Mouse (Mus musculus) liver, embryonic 16.5 days (tissue): Measurements from ENCODE around the gene Kcnn1. TPM values are rescaled to one million over a fixed set of nuclear protein-coding genes. Genes with fewer than 3 reads are reported as not detected.
A peak's percentile ranks its signal among the peaks of the same experiment; 100 is the strongest.

ENCODE experiments used
- ATAC-seq: fragments of 200-750 bp; cut with Nextera tagmentation; 2 replicates; pipeline ENCODE4 v1.8.0; 2017; ENCODE audit warnings: low read depth, mild to moderate bottlenecking, moderate number of reproducible peaks, moderate library complexity
- H3K27ac ChIP-seq: fragments of 300-500 bp; sonication (generic); 2 replicates; pipeline ENCODE4 v1.5.1; 2014; ENCODE audit warnings: mild to moderate bottlenecking, low read length
- H3K27me3 ChIP-seq: fragments of 300-500 bp; sonication (generic); 2 replicates; pipeline ENCODE4 v1.6.1; 2014; ENCODE audit warnings: low read depth, low read length, mixed read lengths; ENCODE audit not compliant: control insufficient read depth, insufficient read depth
- H3K36me3 ChIP-seq: fragments of 300-500 bp; sonication (generic); 2 replicates; pipeline ENCODE4 v1.6.1; 2014; ENCODE audit warnings: mild to moderate bottlenecking; ENCODE audit not compliant: control insufficient read depth, insufficient read depth
- H3K4me1 ChIP-seq: fragments of 300-500 bp; sonication (generic); 2 replicates; pipeline ENCODE4 v1.6.1; 2014; ENCODE audit warnings: low read depth, low read length, mixed read lengths; ENCODE audit not compliant: control insufficient read depth
- H3K4me2 ChIP-seq: fragments of 300-500 bp; sonication (generic); 2 replicates; pipeline ENCODE4 v1.6.1; 2014; ENCODE audit warnings: low read depth, low read length, mixed read lengths
- H3K4me3 ChIP-seq: fragments of 300-500 bp; sonication (generic); 2 replicates; pipeline ENCODE4 v1.5.1; 2014; ENCODE audit warnings: low read depth, mild to moderate bottlenecking, low read length
- H3K9ac ChIP-seq: fragments of 300-500 bp; sonication (generic); 2 replicates; pipeline ENCODE4 v1.6.1; 2014; ENCODE audit warnings: low read depth, low read length
- H3K9me3 ChIP-seq: fragments of 300-500 bp; sonication (generic); replicated peaks from 2 replicates; pipeline ENCODE4 v1.6.1; 2016; ENCODE audit warnings: low read length; ENCODE audit not compliant: control insufficient read depth
- WGBS: fragments of 180-500 bp; shearing (Covaris S2); extraction: QIAGEN DNeasy Blood & Tissue Kit; methylation state at CpG from one replicate; pipeline ENCODE4 v1.1.7; 2014; ENCODE audit not compliant: insufficient replicate concordance; 5-methylcytosine and 5-hydroxymethylcytosine counted together
- polyA plus RNA-seq: library from polyadenylated mRNA; unstranded; fragments of >200 nt; fragmentation: Nextera tagmentation; extraction: Ambion mirVana; gene quantifications from 2 replicates; pipeline ENCODE4 v1.2.1, GENCODE M21; 2015

Kcnn1 gene
- polyA plus RNA-seq, 1 experiment from 2014 or later: 0.46 TPM

DNA sequence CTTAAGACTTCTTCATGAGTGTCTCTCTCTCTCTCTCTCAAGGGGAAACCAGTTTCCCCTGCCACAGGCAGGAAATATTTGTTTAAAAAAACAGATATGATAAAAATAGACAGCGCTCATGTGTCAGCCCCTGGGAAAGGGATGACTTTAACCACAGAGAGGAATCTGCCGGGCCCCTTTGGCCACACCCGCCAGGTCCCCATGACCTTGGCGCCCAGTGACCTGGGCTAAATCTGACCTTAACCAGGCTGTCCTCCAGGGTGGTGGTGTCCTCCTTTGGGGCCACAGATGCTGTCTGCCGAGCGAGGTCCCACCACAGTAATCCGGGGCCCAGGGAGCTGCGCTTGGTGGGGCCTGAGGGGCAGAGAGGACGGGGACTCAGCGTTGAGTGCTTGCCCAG, 21.6 kb upstream of the Kcnn1 start:
- no peaks in the 10 kb centered on the region for H3K36me3 ChIP-seq
- no peak for ATAC-seq
- no peak overlapping the region for H3K4me3 ChIP-seq
- H3K4me1 ChIP-seq: peaks cover 5% of the 10 kb centered on the region
- WGBS: 46% methylated on average over 10 of the region's 10 CpGs
- H3K27ac ChIP-seq: no peak overlapping the region
- H3K27me3 ChIP-seq: peaks cover 23% of the 10 kb centered on the region
- no peak overlapping the region for H3K9ac ChIP-seq
- no peak overlapping the region for H3K4me2 ChIP-seq
- H3K9me3 ChIP-seq: no peaks in the 10 kb centered on the region

- H3K4me2 ChIP-seq: no peak overlapping the region
- no peaks in the 10 kb centered on the region for H3K36me3 ChIP-seq
- H3K9ac ChIP-seq: no peak overlapping the region
- H3K27me3 ChIP-seq: peaks cover 27% of the 10 kb centered on the region
- ATAC-seq: no peak
- H3K27ac ChIP-seq: no peak overlapping the region
- 59% methylated on average over 4 of the region's 4 CpGs for WGBS
- H3K4me3 ChIP-seq: no peak overlapping the region
- H3K9me3 ChIP-seq: no peaks in the 10 kb centered on the region
- H3K4me1 ChIP-seq: peaks cover 5% of the 10 kb centered on the region
Observed at GRCm38 (mm10) chr8:70884186-70884585, 21.1 kb upstream of the Kcnn1 start.

DNA sequence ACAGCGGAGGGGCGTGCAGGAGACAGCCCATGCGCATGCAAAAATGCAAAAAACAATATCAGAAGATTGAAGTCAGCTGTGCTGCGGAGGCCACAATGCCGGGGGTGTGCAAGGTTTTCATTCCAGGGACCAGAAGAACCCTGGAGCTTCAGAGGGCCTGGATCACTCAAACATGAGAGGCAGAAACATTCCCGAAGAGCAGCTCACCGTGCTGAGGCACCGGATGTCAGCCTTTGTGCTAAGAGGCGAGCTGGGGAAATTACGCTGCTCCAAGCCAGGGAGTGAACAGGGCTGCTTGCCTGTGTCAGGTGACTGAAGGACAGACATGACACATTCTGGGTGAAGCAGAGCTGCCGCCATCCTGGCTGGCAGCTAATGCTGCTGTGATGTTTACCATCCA, 17.5 kb upstream of the Kcnn1 start:
- WGBS: 32% methylated on average over 11 of the region's 11 CpGs
- H3K27me3 ChIP-seq: peaks cover 13% of the 10 kb centered on the region

DNA sequence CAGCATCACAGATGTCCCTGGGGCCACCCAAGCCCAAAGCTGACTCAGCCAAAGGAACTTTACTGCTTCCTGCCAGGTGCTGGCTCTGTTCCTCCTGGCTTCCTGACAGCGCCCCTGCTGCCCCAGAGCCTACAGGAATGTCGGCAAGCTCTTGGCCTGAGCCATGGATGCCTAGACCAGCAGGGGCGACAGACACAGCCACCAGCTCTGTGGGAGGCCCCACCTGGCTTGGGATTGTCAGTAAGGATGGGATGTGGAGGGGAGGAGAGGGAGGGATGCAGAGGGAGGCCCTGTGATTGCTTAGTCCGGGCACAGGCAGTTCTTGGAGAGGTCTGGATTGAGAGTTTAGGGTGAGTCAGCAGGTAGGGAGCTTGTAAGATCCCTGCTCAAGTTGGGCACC, 17.1 kb upstream of the Kcnn1 start:
- WGBS: 15% methylated on average over 4 of the region's 4 CpGs
- no peak for ATAC-seq
- Histone ChIP-seq H3K4me1 (peaks cover 4% of the 10 kb centered on the region), H3K36me3 (no peaks in the 10 kb centered on the region), H3K9ac (no peak overlapping the region), H3K27ac (no peak overlapping the region), H3K27me3 (peaks cover 13% of the 10 kb centered on the region), H3K4me3 (no peak overlapping the region), H3K9me3 (no peaks in the 10 kb centered on the region), H3K4me2 (no peak overlapping the region)

More for the DNA sequence above, 17.5 kb upstream of the Kcnn1 start:
- no peaks in the 10 kb centered on the region for H3K9me3 ChIP-seq
- no peak for ATAC-seq
- no peak overlapping the region for H3K4me3 ChIP-seq
- H3K36me3 ChIP-seq: no peaks in the 10 kb centered on the region
- H3K9ac ChIP-seq: no peak overlapping the region
- no peak overlapping the region for H3K4me2 ChIP-seq
- H3K27ac ChIP-seq: no peak overlapping the region
- H3K4me1 ChIP-seq: peaks cover 4% of the 10 kb centered on the region

GRCm38 (mm10) chr8:70879500-70879899, 16.4 kb upstream of the Kcnn1 start:
- H3K4me1 ChIP-seq: peaks cover 4% of the 10 kb centered on the region
- no peaks in the 10 kb centered on the region for H3K36me3 ChIP-seq
- no peak overlapping the region for H3K4me2 ChIP-seq
- no peak overlapping the region for H3K27ac ChIP-seq
- H3K4me3 ChIP-seq: no peak overlapping the region
- H3K9me3 ChIP-seq: no peaks in the 10 kb centered on the region
- ATAC-seq: no peak
- no peak overlapping the region for H3K9ac ChIP-seq
- WGBS: 53% methylated on average over 4 of the region's 4 CpGs
- peaks cover 13% of the 10 kb centered on the region for H3K27me3 ChIP-seq

DNA sequence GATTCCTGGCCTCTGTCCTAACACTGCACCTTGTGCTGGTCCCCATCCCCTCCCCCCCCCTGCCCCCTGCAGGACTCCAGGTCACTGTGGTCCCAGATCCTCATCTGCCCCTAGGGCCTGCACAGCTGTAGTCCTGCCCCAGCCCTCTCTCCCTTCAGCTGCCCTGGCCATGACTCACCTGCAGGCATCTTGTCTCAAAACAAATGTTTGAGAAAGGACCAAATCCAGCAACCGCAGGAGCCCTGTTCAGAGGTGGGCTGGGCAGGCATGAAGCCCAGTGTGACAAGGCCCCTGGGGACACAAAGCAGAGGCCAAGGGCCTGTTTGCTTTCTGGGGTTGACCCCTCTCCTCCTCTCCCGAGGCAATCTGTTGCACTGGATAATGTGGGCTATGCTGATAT, 15.1 kb upstream of the Kcnn1 start:
- H3K4me2 ChIP-seq: no peak overlapping the region
- peaks cover 8% of the 10 kb centered on the region for H3K4me1 ChIP-seq
- ATAC-seq: no peak
- H3K27me3 ChIP-seq: peaks cover 13% of the 10 kb centered on the region
- WGBS: 39% methylated on average over 2 of the region's 2 CpGs
- no peaks in the 10 kb centered on the region for H3K36me3 ChIP-seq
- H3K9me3 ChIP-seq: no peaks in the 10 kb centered on the region
- H3K9ac ChIP-seq: no peak overlapping the region
- H3K27ac ChIP-seq: no peak overlapping the region
- no peak overlapping the region for H3K4me3 ChIP-seq

GRCm38 (mm10) chr8:70876382-70876781, 13.3 kb upstream of the Kcnn1 start:
- Histone ChIP-seq H3K4me3 (no peak overlapping the region), H3K9me3 (no peaks in the 10 kb centered on the region), H3K4me1 (peaks cover 16% of the 10 kb centered on the region), H3K36me3 (no peaks in the 10 kb centered on the region), H3K4me2 (no peak overlapping the region), H3K27me3 (peaks cover 13% of the 10 kb centered on the region), H3K27ac (no peak overlapping the region), H3K9ac (no peak overlapping the region)
- WGBS: 36% methylated on average over 4 of the region's 4 CpGs
- ATAC-seq: no peak

DNA sequence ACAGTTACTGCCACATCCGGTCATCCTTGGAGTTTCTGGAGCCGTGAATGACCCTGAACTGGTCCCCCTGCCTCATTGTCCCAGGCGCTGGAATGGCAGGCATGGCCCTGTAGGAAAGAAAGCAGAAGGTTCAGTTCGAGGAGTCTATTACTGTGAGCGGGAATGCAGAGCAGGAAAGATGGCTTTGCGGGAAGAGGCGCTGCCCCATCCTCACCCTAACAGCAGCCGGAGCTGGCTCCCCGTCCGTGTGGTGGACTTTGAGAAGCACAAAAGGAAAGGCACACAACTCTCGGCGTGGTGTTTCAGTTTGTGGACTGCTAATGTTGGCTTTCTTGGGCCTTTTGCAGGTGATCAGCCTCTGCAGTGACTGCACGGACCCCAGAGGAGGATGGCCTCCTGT, 11.4 kb upstream of the Kcnn1 start:
- no peak for ATAC-seq
- Histone ChIP-seq H3K4me1 (peaks cover 23% of the 10 kb centered on the region), H3K27me3 (peaks cover 2% of the 10 kb centered on the region; the same call in 1 of the 2 replicates), H3K36me3 (no peaks in the 10 kb centered on the region), H3K4me3 (no peak overlapping the region), H3K9me3 (no peaks in the 10 kb centered on the region), H3K9ac (no peak overlapping the region), H3K4me2 (no peak overlapping the region), H3K27ac (no peak overlapping the region)
- WGBS: 77% methylated on average over 13 of the region's 13 CpGs

GRCm38 (mm10) chr8:70873364-70873985, 10.4 kb upstream of the Kcnn1 start, which contains the start of gene Ccdc124:
Ccdc124 (minus strand) TSS chr8:70873935.
- peaks cover 33% of the 10 kb centered on the region for H3K4me1 ChIP-seq
- ATAC-seq: peak; percentile 87

More at GRCm38 (mm10) chr8:70873364-70873985, 10.4 kb upstream of the Kcnn1 start, which contains the start of gene Ccdc124:
- H3K4me2 ChIP-seq: peak within 1 kb of the TSS; percentile 70
- H3K9me3 ChIP-seq: no peaks in the 10 kb centered on the region
- H3K27me3 ChIP-seq: no peaks in the 10 kb centered on the region
- H3K36me3 ChIP-seq: no peaks in the 10 kb centered on the region
- H3K27ac ChIP-seq: peak within 1 kb of the TSS; percentile 64
- under 1% methylated on average over 46 of the region's 46 CpGs for WGBS
- peak within 1 kb of the TSS; percentile 75 for H3K4me3 ChIP-seq
- H3K9ac ChIP-seq: peak within 1 kb of the TSS; percentile 76
